Mouse (Mus musculus): ENCODE data around the gene Palm. TPM values are rescaled to one million over a fixed set of nuclear protein-coding genes. Genes with fewer than 3 reads are reported as not detected.

Palm gene
- polyA plus RNA-seq, 1 experiment from 2014 or later = 247 TPM

DNA sequence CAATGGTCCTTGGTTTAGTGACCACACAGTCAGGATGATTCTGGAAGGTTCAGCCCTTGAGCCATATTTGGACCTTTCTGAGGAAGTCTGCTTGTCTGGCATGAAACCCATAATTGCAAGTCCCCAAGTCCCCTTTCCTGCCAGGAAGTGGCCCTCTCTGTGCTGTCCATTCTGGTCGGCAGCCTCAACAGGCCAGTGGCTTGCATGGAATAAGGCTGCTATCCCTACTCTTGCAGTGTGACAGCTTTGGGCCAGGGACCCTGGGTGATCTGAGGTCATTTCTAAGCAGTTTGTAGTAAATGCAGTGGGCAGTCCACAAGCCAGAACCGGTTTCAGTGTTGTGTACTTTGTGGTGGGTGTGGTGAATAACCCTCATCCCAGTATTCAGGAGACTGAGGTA lies 44.8 kb downstream of the Palm start:
- no peak for ATAC-seq (ENCODE audit: low read depth)
- Histone ChIP-seq H3K27ac (ENCODE audit: low read depth, low read length) (no peak overlapping the region), H3K4me1 (ENCODE audit: control insufficient read depth, insufficient read depth, low read length) (peaks cover 11% of the 10 kb centered on the region), H3K9ac (replicated peaks; ENCODE audit: low read depth, low read length) (no peak overlapping the region), H3K27me3 (ENCODE audit: control insufficient read depth, insufficient read depth, low read length) (no peaks in the 10 kb centered on the region), H3K9me3 (ENCODE audit: control insufficient read depth, low read length) (no peaks in the 10 kb centered on the region), H3K36me3 (ENCODE audit: control insufficient read depth, insufficient read depth, low read length) (no peaks in the 10 kb centered on the region), H3K4me2 (ENCODE audit: low read depth, low read length) (no peak overlapping the region), H3K4me3 (ENCODE audit: low read depth, low read length) (no peak overlapping the region)
- WGBS = 70% methylated on average over 2 of the region's 2 CpGs

- WGBS = 98% methylated on average over 3 of the region's 3 CpGs
- peak overlapping the region; percentile 61; the same call in 1 of the 2 replicates for H3K4me2 ChIP-seq (ENCODE audit: low read depth, low read length)
- peaks cover 15% of the 10 kb centered on the region for H3K4me1 ChIP-seq (ENCODE audit: control insufficient read depth, insufficient read depth, low read length)
- no peaks in the 10 kb centered on the region for H3K27me3 ChIP-seq (ENCODE audit: control insufficient read depth, insufficient read depth, low read length)
- H3K9ac ChIP-seq (replicated peaks; ENCODE audit: low read depth, low read length) = no peak overlapping the region
- H3K36me3 ChIP-seq (ENCODE audit: control insufficient read depth, insufficient read depth, low read length) = no peaks in the 10 kb centered on the region
- peak overlapping the region; percentile 70 for H3K27ac ChIP-seq (ENCODE audit: low read depth, low read length)
- no peak overlapping the region for H3K4me3 ChIP-seq (ENCODE audit: low read depth, low read length)
- H3K9me3 ChIP-seq (ENCODE audit: control insufficient read depth, low read length) = no peaks in the 10 kb centered on the region
- ATAC-seq (ENCODE audit: low read depth) = no peak; the same call in 1 of the 2 replicates
Measured at GRCm38 (mm10) chr10:79840091-79840490, 46.7 kb downstream of the Palm start.

DNA sequence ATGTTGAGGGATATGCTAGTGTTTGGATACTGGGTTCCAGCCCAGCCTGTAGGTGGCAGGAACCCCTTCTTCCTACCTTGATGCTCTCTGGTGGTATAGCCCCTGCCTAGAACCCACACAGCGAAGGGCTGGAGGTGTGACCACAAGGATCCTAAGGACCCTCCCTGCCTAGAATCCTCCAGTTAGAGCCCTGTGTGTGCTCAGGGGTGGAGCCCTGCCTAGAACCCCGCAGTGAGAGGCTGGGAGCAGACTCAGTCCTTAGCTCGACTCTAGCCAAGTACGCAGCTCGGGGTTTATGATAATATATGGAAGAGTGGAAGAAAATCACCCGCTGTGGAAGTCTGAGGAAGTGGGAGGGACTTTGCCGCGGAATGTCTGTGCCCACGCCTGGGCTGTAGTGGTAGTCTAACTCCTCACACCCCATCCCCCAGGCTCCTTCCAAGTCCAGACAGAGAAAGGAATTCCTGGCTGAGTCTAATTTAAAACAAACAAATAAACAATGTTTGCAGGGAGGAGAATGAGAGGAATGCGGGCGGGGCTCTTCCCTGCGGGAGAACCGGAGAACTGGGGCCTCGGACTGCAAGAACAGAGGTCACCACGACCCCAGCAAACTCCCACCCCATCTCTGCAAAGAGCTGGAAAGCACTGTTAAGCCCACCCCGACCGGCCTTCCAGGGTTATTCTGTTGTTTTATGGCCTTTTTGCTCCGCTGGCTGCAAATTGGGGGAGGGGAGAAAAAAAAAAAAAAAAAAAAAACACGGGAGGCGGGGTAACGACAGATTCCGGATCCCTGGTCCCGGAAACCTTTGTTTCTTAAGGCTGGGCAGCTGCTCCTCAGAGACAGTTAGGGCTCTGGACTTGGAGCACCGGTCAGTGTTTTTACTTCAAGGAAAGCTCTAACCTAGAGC lies 47.5 kb downstream of the Palm start:
- H3K9me3 ChIP-seq (ENCODE audit: control insufficient read depth, low read length) = no peaks in the 10 kb centered on the region
- peak overlapping the region; percentile 46 for H3K9ac ChIP-seq (replicated peaks; ENCODE audit: low read depth, low read length)
- peak overlapping the region; percentile 61 for H3K4me2 ChIP-seq (ENCODE audit: low read depth, low read length)
- peak; percentile 83 for ATAC-seq (ENCODE audit: low read depth)
- H3K27ac ChIP-seq (ENCODE audit: low read depth, low read length) = peak overlapping the region; percentile 70
- H3K4me1 ChIP-seq (ENCODE audit: control insufficient read depth, insufficient read depth, low read length) = peaks cover 15% of the 10 kb centered on the region
- WGBS = under 1% methylated on average over 24 of the region's 24 CpGs
- H3K36me3 ChIP-seq (ENCODE audit: control insufficient read depth, insufficient read depth, low read length) = no peaks in the 10 kb centered on the region
- peak overlapping the region; percentile 28 for H3K4me3 ChIP-seq (ENCODE audit: low read depth, low read length)
- no peaks in the 10 kb centered on the region for H3K27me3 ChIP-seq (ENCODE audit: control insufficient read depth, insufficient read depth, low read length)

DNA sequence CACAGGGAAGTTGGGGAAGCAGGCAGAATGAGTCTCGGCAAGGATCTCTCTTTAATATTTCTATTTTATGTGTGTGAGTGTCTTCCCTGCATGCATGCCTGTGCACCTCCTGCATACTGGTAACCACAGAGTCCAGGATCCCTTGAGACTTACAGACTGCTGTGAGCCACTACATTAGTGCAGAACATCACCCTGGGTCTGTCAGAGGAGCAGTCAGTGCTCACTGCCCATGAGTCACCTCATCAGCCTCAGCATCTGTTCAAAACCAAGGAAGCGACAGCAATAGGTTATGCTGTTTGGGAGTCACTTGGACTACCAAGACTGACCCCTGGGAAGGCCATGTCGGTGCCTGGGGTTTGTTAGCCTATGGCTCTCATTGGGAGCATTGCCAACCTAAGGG lies 49.0 kb downstream of the Palm start:
- H3K4me1 ChIP-seq (ENCODE audit: control insufficient read depth, insufficient read depth, low read length) = peaks cover 15% of the 10 kb centered on the region
- H3K27me3 ChIP-seq (ENCODE audit: control insufficient read depth, insufficient read depth, low read length) = no peaks in the 10 kb centered on the region
- 0 out of 2 replicates have a peak overlapping the region, but pooled peaks have one; percentile 4 for H3K9ac ChIP-seq (replicated peaks; ENCODE audit: low read depth, low read length)
- H3K36me3 ChIP-seq (ENCODE audit: control insufficient read depth, insufficient read depth, low read length) = no peaks in the 10 kb centered on the region
- 67% methylated on average over 3 of the region's 3 CpGs for whole genome bisulfite sequencing
- no peak overlapping the region for H3K4me2 ChIP-seq (ENCODE audit: low read depth, low read length)
- no peak overlapping the region for H3K4me3 ChIP-seq (ENCODE audit: low read depth, low read length)
- H3K9me3 ChIP-seq (ENCODE audit: control insufficient read depth, low read length) = no peaks in the 10 kb centered on the region
- ATAC-seq (ENCODE audit: low read depth) = no peak
- H3K27ac ChIP-seq (ENCODE audit: low read depth, low read length) = no peak overlapping the region

DNA sequence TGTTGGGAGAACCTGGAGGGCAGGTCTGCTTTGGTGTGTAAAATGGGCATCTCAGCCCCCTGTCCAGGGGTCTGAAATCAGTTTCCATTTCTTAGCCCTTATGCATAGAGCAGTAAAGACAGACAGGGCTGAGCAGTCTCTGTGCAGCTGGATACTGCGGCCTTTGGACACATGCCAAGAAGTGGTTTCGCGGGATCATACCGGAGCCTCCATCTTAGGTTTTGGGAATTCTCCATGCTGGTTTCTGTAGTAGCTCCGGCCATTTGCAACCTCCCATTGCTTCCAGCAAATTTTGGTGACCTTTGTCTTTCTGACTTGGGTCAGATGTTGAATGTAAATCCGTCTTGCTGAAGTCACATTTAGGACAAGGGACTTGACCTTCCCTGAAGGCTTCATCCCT lies 50.1 kb downstream of the Palm start:
- no peak overlapping the region for H3K27ac ChIP-seq (ENCODE audit: low read depth, low read length)
- no peaks in the 10 kb centered on the region for H3K27me3 ChIP-seq (ENCODE audit: control insufficient read depth, insufficient read depth, low read length)
- no peaks in the 10 kb centered on the region for H3K9me3 ChIP-seq (ENCODE audit: control insufficient read depth, low read length)
- no peak overlapping the region for H3K4me2 ChIP-seq (ENCODE audit: low read depth, low read length)
- H3K36me3 ChIP-seq (ENCODE audit: control insufficient read depth, insufficient read depth, low read length) = no peaks in the 10 kb centered on the region
- 57% methylated on average over 6 of the region's 6 CpGs for WGBS
- no peak overlapping the region for H3K9ac ChIP-seq (replicated peaks; ENCODE audit: low read depth, low read length)
- no peak overlapping the region for H3K4me3 ChIP-seq (ENCODE audit: low read depth, low read length)
- peaks cover 15% of the 10 kb centered on the region for H3K4me1 ChIP-seq (ENCODE audit: control insufficient read depth, insufficient read depth, low read length)
- no peak for ATAC-seq (ENCODE audit: low read depth)

DNA sequence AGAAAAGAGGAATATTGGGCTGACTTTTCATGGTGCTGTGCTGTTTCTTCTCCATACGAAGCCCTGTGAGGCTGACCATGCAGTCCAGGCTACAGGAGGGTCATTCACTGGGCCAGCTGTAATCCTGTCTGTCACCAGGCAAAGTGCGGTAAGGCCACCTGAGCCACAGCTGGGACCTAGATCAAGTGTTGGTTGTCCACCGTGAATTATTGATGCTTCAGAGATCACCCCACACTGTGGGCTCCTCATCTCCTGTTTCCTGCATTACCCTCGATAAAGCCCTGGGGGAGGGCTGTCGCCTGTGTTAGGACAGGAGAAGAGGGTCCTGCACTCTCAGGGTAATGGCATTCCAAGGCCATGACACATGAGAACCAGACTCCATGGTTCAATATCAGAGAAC lies 53.2 kb downstream of the Palm start:
- Histone ChIP-seq H3K9me3 (ENCODE audit: control insufficient read depth, low read length) (no peaks in the 10 kb centered on the region), H3K27ac (ENCODE audit: low read depth, low read length) (no peak overlapping the region), H3K4me1 (ENCODE audit: control insufficient read depth, insufficient read depth, low read length) (peaks cover 10% of the 10 kb centered on the region), H3K9ac (replicated peaks; ENCODE audit: low read depth, low read length) (no peak overlapping the region), H3K4me2 (ENCODE audit: low read depth, low read length) (no peak overlapping the region), H3K36me3 (ENCODE audit: control insufficient read depth, insufficient read depth, low read length) (no peaks in the 10 kb centered on the region), H3K4me3 (ENCODE audit: low read depth, low read length) (no peak overlapping the region), H3K27me3 (ENCODE audit: control insufficient read depth, insufficient read depth, low read length) (no peaks in the 10 kb centered on the region)
- no peak for ATAC-seq (ENCODE audit: low read depth)
- WGBS = 51% methylated on average over 5 of the region's 5 CpGs

DNA sequence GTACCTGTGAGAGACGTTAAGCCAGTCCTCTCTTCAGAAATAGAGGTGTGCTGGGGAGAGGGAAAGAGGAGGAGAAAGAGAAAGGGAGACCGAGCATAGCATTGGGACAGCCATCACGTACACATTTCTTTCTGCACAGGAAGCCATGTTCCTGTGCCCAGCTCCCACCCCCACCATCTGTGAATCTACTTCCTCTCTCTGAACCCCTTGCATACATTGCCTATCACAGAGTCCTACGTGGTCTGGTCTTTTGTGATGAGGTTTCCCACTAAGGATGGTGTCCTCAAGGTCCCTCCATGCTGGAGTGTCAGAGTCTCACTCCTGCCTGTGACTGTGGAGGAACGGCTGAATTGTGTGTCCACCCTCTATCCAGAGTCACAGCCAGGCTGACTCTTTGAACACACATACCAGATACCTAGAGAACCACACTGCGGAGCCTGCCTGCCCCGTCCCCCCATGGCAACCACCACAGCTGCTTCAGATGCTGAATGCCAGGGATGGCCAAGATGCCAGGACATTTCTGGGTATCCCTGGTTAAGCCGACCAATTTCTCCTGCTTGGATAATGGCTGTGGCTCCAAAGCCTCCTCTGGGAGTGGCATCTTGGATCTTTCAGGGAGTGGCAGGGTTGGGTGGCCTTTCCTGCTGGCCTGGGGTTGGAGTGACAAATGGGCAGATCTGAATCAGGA lies 56.7 kb downstream of the Palm start:
- H3K27me3 ChIP-seq (ENCODE audit: control insufficient read depth, insufficient read depth, low read length) = no peaks in the 10 kb centered on the region
- no peak for ATAC-seq (ENCODE audit: low read depth)
- H3K9me3 ChIP-seq (ENCODE audit: control insufficient read depth, low read length) = no peaks in the 10 kb centered on the region
- H3K36me3 ChIP-seq (ENCODE audit: control insufficient read depth, insufficient read depth, low read length) = no peaks in the 10 kb centered on the region
- H3K4me1 ChIP-seq (ENCODE audit: control insufficient read depth, insufficient read depth, low read length) = peaks cover 21% of the 10 kb centered on the region
- H3K4me2 ChIP-seq (ENCODE audit: low read depth, low read length) = no peak overlapping the region
- no peak overlapping the region for H3K27ac ChIP-seq (ENCODE audit: low read depth, low read length)
- WGBS = 87% methylated on average over 8 of the region's 8 CpGs
- H3K9ac ChIP-seq (replicated peaks; ENCODE audit: low read depth, low read length) = no peak overlapping the region
- H3K4me3 ChIP-seq (ENCODE audit: low read depth, low read length) = no peak overlapping the region

DNA sequence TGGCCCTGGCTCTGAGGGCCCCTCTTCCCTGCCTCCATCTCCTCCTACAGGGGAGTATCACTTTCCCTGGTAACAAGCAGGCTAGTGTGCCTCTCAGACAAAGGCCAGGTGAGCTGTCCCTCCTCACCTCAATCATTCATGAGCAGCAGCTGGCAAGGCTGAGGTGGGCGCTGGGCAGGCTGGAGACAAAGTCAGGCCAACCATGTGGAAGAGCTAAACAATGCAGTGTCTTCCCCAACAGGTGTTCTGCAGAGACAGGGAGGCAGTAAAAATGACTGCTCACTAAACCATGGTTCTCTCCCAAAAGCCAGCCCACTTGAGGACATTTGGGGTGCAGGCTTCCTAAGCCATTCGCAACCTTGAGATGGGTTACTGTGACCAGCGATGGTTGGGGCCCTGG lies 58.3 kb downstream of the Palm start:
- H3K4me1 ChIP-seq (ENCODE audit: control insufficient read depth, insufficient read depth, low read length) = peaks cover 33% of the 10 kb centered on the region
- no peak overlapping the region for H3K9ac ChIP-seq (replicated peaks; ENCODE audit: low read depth, low read length)
- no peak for ATAC-seq (ENCODE audit: low read depth)
- H3K36me3 ChIP-seq (ENCODE audit: control insufficient read depth, insufficient read depth, low read length) = peaks cover 1% of the 10 kb centered on the region; the same call in 1 of the 2 replicates
- H3K4me2 ChIP-seq (ENCODE audit: low read depth, low read length) = peak overlapping the region; percentile 95; the same call in 1 of the 2 replicates
- H3K27ac ChIP-seq (ENCODE audit: low read depth, low read length) = peak overlapping the region; percentile 99
- no peak overlapping the region for H3K4me3 ChIP-seq (ENCODE audit: low read depth, low read length)
- H3K9me3 ChIP-seq (ENCODE audit: control insufficient read depth, low read length) = no peaks in the 10 kb centered on the region
- WGBS = 68% methylated on average over 3 of the region's 3 CpGs
- no peaks in the 10 kb centered on the region for H3K27me3 ChIP-seq (ENCODE audit: control insufficient read depth, insufficient read depth, low read length)
